Mouse (Mus musculus): ENCODE measurements around the gene Tspan5.

Tspan5 gene

DNA sequence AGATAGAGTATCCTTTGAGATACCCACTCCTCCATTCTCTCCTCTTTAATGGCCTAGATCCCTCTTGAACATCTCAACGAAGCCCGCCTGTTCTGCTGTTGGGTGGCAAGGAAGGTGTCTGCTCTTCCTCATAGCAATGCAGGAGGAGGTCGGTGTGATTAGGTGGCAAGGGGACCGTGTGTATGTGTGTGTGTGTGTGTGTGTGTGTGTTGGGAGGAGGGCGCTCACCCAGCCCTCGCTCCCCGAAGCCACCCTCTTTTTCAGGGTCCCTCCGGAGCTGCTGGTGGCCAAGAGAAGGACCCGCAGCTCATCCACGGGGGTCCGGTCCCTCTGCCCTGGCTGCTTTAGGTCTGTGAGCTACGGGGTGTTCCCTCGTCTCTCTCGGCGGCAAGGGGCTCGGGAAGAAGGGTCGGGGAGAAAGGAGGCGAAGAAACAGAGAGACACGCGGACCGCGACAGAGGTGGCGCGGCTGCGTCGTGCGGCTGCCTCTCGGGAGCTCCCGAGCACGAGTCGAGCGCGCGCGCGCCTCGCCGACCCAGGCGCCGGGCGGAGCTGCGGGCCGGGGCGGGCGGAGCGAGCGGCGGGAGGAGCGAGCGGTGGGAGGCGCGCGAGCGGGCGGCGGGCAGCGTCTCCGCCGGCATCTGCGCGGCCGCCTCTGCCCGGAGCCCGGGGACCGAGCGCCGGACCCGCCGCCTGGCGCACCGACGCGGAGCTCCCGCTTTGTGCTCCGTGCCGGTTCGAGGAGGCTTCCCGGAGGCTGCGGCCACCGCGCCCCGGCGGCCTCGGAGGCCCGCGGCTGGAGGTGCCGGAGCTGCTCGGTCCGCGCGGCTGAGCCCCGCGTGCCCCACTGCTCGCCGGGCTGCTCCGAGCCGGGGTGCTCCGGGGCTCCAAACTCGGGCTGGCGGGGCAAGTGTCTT is at the start of gene Tspan5:
Gene Tspan5 (plus strand): TSS at position 547 of the 917 bp plus-strand sequence.
- peak; percentile 65 for DNase-seq (ENCODE audit: low spot score)

DNA sequence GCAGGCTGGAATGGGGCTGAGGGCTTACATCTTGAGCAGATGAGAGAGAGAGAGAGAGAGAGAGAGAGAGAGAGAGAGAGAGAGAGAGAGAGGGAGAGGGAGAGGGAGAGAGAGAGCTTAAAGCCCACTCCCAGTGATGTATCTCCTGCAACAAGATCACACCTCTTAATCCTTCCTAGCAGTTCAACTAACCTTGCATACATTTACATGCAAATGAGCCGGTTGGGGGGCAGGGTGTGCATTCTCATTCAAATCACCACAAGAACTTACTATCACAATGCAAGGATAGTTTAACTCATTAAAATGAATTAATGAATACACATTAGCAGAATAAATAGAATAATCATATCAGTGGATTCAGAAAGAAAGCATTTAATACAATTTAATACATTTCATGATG is 49.7 kb upstream of the Tspan5 start:
- DNase-seq (ENCODE audit: low spot score): no peak

DNA sequence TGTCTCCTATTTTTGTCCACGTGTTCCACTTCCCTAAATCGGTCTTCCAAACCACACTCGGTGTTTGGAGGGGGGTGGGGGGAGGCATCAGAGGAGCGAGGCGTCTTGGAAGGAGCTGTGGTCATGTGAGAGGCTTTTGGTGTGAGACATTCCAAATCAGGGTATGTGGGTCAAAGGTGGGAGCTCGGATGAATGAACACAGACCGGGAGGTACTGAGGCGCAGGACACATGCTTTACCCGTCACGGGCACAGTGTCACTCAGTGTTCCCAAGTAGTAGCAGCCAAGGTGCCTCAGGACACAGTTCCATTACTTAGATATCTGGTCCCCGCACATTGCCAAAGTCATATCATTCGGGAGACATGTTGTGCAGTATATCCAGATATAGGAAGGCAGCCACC is 38.6 kb upstream of the Tspan5 start:
- no peak for DNase-seq (ENCODE audit: low spot score)

DNA sequence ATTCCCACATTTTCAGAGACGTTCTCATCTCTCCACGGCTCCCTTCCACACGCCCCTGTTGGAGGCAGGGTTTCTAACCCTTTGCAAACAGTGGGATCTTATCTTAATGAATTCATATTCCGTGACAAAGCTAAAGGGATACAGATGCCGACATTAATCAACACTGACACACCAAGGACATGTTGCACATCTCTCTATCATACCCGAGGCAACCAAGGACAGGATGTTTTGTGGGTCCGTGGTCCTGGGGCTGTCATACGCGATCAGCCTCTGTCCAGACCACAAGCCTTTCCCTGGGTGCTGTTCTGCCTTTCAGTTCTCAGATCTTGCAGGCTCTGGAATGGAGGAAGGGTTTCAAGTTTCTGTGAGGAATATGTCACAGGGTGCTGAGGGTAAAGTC is 37.5 kb upstream of the Tspan5 start:
- DNase-seq (ENCODE audit: low spot score): no peak

DNA sequence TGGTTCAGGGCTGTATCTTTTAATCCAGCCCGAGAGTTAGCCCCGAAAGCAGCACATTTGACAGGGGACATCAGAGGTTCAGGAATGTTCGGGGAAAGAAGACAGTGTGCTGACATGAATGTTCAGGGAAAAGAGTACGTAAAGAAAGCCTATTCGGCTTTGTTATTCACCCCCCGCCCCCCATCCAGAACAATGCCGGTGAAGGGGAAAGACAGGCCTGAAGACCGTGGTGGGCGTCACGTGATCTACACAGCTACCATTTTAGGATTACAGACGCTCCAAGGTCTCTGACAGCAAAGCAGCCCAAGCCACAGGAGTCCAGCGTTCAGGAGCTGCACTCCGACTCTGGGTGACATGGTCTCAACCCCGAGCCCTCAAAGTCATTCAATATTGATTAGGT is 36.1 kb upstream of the Tspan5 start:
- DNase-seq (ENCODE audit: low spot score): no peak

DNA sequence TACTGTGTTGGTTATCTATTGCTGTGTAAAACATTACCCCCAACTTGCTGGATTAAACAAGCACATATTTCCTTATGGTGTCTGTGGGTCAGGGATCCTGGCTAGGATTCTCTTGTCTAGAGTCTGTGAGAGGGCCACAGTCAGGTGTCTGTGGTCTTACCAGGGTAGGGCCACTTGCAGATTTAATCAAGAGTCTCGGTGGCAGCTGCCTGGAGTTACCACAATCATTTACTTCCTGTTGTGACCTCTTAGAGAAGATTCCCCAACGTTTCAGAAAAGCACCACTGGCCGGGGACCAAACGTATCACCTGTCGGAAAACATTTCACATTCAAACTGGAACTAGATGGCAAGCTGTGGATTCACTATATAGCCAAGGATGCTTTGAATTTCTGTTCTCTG is 32.8 kb upstream of the Tspan5 start:
- DNase-seq (ENCODE audit: low spot score): no peak

DNA sequence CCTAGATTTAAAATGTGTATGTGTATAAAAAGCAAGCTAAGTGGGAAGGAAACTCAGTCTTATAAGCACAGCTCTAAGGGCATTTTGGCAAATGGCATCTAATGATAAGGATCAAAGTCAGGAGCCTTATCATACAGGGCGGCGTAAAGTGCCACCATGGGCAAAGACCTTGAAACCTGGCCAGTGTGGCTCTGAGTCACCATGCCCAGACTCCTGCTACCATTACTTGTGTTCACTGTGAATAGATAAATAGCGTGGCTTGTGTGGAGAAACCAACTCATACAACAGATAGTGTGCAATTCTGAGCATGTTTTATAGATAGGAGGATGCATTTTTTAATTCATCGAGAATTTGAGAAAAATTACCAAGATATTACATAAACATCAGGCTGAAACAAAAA is 30.0 kb upstream of the Tspan5 start:
- no peak for DNase-seq (ENCODE audit: low spot score)

DNA sequence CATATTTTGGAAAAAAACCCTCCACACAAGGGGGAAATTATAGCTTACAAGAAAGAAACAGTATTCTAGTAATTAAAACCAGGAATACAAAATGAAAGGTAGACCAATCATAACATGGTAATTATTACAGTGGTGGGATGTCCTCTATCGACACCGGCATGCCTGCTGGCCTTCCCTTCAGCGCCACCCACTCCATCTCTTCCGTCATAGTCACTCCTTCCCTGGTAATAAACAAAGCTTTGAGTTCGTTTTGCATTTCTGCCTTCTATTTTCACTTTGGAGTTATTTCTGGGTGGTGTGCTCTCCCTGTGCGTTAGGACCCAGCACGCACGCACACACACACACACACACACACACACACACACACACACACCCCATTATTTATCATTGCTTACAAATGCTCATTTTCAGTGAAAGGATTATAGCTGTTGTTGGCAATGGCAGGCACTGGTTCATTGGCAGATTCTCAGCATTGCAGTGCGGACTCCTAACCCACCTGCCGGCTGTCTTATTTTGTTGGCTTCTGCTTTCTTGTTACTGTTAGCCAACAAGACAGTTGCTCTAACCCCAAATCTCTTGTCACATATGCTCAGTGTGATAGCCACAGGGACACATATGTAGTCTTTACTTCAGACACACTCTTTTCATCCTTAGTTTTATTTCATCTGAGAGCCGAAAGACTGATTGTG is 29.4 kb upstream of the Tspan5 start:
- DNase-seq (ENCODE audit: low spot score): no peak

DNA sequence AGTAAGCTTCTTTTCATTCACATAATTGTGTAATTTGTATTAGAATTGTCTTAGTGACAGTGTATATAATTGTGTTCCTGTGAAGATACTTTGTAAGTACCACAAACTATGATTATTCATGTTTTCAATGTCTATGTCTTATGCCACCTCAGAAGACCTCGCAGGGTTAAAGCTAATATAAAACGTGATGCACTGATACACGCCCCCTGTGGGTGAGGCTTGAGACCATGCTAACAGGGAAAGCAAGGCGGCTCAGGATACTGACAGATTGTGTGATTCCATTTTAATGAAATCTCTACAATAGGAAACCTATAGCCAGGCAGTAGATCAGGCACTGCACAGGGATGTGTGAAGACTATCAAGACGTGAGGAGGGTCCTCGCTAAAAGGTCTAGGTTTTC is 28.9 kb upstream of the Tspan5 start:
- DNase-seq (ENCODE audit: low spot score): no peak

DNA sequence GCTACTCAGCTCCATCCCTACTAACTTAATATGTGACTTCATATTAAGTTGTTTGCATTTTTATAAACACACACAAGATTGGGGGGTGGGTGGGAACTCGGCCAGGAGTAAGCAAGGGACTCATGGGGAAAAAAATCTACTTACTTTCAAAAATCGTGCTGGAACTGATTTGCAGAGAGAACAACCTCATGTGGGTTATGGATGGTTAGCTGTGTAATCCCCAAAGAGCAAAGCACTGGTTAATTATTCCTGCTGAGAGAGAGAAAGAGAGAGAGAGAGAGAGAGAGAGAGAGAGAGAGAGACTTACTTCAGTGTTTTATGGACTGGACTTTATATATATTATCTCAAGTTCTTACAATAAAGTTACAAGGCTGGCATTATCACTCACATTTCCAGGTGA is 27.2 kb upstream of the Tspan5 start:
- no peak for DNase-seq (ENCODE audit: low spot score)

DNA sequence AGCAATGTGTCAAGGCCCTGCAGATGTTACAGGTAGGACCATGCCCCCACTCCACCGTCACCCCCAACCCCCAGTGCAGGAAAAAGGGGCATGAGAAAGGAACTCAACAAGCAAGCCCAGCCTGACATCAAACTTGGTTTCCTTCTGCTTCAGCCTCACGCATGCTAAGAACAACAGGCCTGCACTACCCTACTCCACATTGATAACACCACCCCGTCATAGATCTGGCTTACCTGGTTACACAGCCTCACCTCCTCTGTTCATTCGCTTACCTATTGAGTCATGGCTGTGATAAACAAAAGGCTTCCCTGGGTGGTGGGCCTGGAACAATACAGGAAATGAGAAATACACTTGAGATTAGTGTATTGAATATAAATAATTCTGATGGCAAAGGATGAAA is 26.8 kb upstream of the Tspan5 start:
- DNase-seq (ENCODE audit: low spot score): no peak

DNA sequence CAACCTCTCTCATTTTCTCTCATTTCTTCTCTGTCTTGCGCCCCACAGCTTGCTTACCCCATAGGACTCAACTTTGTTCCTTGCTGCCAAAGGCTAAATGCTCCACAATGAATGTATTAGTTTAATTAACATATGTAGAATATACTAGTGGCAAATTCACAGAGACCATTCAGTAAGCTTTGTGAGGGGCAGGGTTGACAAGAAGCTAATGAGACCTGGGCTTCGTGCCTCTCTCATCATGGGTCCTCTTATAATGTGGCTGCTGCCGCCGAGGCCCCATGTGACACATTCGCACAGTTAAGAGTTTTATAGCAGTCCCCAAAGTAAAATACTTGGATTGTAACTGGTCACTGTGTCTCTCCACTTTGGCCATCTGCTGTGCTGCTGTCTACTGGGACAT is 25.0 kb upstream of the Tspan5 start:
- no peak for DNase-seq (ENCODE audit: low spot score)

DNA sequence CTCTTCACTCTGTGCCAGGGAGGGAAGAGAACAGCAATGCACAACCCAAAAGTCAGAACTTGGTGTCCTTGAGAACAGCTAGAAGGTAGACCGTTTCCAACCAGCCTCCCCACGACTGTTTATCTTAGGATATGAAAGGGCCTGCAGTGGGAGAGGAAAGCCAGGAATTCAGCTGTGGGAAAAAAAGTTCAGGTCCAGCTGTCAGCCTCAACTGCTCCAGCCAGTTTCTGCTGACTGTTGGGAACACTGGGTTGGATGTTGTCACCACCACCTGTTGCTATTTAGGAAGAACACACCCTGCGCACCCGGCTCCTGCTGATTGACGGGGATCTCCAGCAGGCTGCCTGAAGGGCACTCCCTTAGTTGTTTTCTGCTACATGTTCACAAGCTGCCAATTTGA is 19.8 kb upstream of the Tspan5 start:
- DNase-seq (ENCODE audit: low spot score): no peak

DNA sequence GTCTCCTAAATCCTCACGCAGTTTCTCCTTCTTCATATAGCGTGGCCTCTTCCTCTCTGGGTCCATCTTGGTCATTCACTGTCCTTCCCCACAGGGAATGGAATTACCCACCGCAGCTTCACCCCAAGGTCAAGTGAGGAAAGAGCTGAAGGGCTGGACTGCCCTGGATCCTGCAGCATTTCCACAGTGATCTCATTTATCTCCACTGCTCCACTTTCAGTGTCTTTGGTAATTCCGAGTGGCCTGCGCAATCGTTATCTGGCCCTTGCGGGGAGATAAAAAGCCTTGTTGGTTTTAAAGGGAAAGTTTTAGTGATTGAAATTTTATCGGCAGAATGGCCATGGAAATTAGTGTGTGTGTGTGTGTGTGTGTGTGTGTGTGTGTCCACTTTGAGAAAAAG is 14.4 kb upstream of the Tspan5 start:
- no peak for DNase-seq (ENCODE audit: low spot score)

DNA sequence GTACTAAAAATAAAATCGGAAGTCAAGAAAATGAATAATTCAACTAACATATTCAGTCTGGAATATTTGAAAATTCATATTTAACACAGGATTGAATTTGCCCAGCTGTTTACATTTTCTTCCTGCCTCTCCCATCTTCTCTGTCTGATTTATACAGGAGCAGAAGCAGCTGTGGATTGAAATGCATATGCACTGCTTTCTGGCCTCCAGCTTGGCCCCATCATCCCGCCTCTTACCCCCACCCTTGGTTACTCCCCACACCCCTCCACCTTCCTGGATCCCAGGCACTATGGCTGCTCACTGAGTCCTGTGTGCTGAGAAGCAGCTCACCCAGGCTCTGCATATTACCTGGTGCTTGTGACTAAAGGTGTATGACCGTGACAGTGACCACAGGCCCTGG is 13.2 kb upstream of the Tspan5 start:
- no peak for DNase-seq (ENCODE audit: low spot score)

DNA sequence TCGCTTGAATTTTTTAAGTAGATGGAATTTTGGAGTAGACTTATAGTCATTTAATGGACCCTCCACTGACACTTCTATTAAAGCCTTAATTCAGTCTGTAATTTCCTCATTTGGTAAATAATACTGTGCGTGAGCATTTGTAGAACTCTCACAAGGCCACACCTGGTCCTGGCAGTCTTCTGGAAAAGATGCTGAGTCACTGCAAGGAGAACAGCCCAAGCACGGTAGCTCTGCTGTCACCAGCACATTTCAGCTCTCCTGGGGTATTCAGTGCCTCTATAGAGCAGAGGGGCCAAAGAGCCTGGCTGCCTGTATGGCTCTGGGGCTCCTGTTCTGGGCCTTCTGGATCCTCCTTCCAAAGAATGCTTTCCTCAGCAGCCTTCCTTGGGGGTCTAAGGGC is 11.2 kb upstream of the Tspan5 start:
- DNase-seq (ENCODE audit: low spot score): no peak

DNA sequence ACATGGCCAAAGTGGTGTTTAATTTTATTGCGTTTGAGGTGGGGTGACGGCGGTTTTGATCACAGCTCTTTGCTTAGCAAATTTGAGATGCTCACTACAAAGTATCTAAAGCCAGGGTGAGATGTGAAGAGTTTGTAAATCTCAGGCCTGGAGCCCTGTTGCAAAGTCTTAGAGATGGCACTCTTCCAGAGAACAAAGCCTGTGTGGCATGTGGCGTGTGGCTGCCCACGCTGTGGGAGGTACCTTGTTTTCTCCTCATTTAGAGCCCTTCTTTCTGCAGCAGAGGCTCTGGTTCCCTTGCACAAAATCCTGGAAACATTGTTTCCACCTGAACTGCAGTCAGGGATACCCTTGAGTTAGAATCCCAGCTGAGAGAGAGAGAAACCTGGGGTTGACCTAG is 6.2 kb upstream of the Tspan5 start:
- no peak for DNase-seq (ENCODE audit: low spot score)

DNA sequence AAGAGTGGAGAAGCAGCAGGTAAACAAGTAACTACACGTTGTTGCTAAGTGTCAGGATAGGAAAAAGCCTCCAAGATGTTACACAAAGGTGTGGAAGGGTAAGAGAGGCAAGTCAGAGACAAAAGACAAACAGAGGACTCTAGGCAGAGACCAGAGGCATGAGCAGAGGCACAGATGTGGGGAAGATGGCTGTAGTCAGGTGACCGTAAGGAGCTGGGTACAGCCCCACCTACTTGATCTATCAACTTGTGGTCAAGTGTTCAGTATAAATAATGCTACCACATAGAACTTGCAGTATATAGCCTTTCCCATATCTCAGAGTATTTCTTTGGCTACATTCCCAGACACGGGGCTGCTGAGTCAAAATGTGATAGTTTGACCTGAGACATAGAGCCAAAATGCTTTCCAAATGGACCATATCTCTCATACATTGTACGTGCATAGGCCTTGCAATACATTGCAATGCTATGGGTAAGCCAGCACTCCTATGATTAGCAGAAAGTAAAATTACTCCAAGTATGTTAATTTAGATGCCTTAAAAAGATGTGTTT is 2.8 kb upstream of the Tspan5 start:
- no peak for DNase-seq (ENCODE audit: low spot score)

DNA sequence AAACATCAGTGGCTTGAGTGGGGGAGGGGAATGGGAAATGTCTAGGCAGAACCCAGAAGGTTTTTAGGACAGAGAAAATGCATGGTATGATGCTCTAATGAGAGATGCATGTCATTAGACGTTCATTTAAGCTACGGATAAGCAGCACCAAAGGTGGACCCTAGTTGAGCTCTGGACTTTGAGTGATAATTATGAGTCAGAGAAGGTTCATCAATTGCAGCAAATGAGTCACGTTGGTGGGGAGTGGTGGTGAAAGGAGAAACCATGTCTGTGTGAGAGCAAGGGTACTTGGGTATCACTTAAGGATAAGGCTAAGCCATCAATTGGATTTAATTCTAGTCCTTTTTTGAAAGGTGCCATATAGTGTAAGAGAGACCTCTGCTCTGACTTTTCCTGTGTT is 1.7 kb upstream of the Tspan5 start:
- no peak for DNase-seq (ENCODE audit: low spot score)

DNA sequence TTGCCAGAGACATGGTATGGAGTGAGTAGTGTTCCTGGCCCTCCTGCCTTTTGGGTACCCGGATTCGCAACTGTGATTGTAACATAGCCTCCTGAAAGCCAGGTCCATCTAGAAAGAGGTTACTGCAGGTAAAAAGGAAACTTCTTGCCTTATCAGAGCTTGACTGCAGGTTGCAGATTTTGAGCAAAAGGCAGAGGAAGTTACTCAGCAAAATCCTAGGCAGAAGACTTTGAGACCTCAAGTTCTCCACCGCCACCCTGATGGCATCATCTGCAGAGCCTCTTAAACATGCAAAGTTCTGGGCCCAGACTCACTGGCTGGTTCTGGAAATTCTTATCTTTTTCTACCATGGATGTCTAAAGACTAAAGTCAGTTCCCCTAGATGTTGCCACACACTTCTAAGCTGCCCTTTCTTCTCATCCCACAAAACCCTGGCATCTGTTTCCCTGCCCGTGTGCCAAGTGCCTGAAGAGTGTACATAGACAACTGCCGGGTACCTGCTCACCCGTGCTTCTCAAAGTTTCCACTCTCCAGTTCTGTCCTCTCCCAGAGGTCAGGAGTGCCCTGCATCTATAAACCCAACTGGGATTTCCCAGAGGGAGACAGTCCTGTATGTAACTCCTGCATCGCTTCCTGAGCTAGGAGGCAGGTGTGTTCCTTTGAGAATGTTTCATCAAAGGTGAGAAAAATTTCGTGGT is 1.0 kb upstream of the Tspan5 start:
- DNase-seq (ENCODE audit: low spot score): no peak

DNA sequence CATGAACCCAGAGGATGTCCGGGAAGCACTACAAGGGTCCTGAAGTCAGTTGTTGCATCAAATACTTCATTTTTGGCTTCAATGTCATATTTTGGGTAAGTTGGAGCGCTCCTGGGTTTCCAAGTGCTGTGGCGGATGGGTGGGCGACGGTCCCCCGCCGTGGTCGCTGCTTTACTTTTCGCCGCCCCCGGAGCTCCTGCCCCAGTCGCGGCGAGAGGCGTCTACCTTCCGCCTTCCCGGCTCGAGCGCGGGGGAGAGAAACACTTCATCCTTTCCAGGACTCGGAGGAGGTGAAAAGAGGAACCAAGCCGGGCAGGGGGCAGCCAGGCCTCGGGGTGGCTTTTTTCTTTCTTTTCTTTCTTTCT is 553 bp downstream of the Tspan5 start:
- DNase-seq (ENCODE audit: low spot score): peak; percentile 25

DNA sequence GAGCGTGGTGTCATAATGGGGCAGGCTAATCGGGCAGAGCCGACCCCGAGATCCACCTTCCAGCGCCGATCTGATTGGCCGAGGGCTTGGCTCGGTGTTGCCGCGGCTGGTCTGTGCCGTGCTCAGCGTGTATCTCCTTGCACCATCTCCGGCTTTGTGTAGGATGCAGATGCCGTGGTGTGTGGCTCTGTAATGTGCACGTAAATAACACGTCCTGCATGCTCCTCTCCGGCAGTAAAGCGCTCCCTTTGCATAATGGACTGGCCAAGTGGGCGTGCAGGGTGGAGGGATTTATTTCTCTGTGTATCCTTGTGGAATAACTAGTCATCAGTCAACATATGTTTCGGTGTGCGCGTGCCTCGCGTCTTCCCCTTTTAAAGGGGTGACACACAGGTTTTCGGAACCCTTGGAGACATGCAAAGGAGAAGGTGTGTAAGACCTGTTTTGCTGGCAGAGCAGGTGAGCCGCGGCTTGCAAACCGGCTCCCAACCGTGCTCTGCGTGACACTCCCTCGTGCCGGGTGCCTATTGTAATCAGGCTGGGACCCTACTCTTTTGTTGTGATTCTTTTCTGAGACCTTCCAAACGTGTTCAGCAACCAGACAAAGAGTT is 1.2 kb downstream of the Tspan5 start:
- DNase-seq (ENCODE audit: low spot score): no peak

Measured in ovary, postnatal 14 days (tissue).